Mouse (Mus musculus): ENCODE measurements around the gene Prkacb.

DNA sequence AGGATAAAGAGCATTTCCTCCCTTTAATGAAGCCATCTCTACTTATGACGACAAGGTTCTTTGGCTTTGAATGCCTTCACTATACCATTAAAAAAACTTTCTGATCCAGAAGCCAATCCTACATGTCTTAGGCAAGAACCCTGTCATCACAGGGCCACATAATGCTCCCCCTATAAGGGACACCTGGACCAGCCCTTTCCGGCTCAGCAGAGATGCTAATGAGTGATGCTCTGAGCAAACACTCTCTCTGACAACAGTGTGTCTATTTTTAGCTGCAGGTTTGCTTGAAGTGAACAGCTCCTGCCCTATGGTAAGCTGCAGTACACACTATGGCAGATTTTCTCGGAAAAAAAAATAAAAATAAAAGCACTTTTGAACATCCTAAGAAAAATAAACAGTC, 43.9 kb downstream of the Prkacb start:
- TF ChIP-seq CTCF (IDR thresholded peaks at IDR 0.05; ENCODE audit: low read depth, low read length): no peak
- no peak for TF ChIP-seq GATA1 (IDR thresholded peaks at IDR 0.05; ENCODE audit: borderline replicate concordance, low read length)
- no peak for TF ChIP-seq TAL1 (conservative IDR thresholded peaks at IDR 0.05; ENCODE audit: low read depth, low read length)
- TF ChIP-seq POLR2AphosphoS5 (IDR thresholded peaks at IDR 0.05; ENCODE audit: insufficient replicate concordance, low read depth, low read length): no peak
- no peak for TF ChIP-seq GATA2 (IDR thresholded peaks at IDR 0.05; ENCODE audit: borderline replicate concordance, low read depth, low read length)

Data from G1E (cell line).